Mouse (Mus musculus) activated CD4-positive, CD25-positive, alpha-beta regulatory T cell (primary cell): ENCODE results near the gene Wdr24. TPM values are rescaled to one million over a fixed set of nuclear protein-coding genes. Genes with fewer than 3 reads are reported as not detected.

Experiments
- polyA plus RNA-seq, 2 experiments: library from polyadenylated mRNA; unstranded; fragments of 100-300 nt; shearing (Covaris generic); gene quantifications; one replicate each; pipeline ENCODE4 v1.2.1; 2017

The Wdr24 gene
- 10 to 100 TPM; 22.8 to 29.5 TPM for polyA plus RNA-seq

DNA sequence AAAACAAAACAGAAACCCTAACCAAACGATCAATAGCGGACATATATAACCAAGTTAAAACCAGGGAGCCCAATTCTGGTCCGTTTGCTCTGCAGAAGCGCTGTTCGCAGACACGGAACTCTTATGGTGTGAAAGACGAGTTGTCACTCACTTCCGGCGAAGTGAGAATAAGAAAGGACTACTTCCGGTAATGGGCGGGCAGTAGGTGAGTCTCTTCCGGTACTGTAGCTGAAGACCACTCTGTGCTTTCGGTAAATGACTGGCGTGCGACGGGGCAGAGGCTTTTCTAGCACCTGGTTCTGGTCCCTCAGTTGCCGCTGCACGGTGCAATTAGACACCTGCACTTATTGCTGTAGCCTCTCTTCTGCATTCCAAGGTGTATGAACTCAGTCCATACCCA lies at the start of gene Wdr24:
TSS of gene Wdr24 (plus strand) at position 176 of the 400 bp plus-strand sequence.

DNA sequence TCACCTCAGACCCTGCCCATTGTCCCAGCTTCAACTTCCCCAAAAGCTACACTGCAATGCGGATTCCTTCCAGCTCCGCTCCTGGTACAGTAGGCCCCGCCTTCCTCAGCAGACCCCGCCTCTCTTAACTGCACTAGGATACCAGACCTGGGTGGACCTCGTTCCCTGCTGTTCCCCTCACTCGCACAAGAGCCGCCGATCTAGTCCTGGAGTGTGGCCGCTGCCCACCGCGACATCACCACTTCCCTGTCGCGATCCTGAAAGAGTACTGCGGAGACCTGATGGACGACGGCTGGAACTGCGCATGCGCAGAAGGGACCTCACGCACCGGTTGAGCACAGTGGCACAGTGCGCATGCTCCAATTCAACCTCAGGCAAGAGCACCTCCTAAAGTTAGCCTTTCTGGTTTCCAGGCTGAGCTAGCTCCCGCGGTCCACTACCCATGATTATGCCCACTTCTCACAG lies 38.1 kb upstream of the Wdr24 start, which contains the start of gene Haghl:
TSS of gene Haghl (minus strand) at position 393 of the 465 bp plus-strand sequence.

DNA sequence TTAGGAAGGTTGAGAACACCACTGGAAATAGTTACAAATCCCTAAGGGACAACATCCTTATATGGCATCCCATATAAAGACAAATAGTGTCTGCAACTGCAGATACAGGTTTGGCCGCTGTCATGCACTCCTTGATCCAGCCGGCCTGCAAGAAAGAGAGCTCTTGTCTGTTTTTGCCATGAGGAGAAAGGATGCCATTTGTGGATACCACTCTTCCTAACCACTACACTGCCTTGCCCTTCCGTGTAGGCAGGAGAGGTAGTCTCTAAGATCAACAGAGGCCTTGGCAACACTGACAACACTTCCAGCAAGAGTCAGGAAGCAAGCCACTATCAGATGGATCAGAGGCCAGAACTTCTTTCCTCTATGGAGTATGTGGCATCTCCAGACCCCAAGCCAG lies 37.1 kb upstream of the Wdr24 start, which contains the start of gene Ccdc78:
TSS of gene Ccdc78 (plus strand) at position 301 of the 400 bp plus-strand sequence.

DNA sequence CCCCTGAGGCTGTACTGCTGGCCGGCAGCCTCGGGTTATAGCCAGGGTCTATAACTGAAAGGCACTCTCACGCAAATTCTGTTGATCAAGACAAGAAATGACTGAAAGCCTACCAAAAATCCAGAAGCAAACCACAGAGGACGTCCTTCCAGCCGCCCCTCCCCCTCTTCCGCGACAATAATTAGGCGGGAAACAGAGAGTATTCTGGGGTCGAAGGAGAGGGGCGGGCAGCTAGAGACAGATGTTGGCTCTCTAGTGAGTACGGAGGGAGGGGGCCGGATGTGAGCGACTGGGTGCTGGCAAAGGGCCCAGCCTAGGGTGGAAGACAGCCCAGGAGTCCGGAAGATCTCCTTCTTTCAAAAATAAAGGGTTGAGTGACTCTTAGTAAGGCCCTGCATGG lies 30.8 kb upstream of the Wdr24 start, which contains the start of gene Fam173a:
TSS of gene Fam173a (minus strand) at position 287 of the 400 bp plus-strand sequence.

DNA sequence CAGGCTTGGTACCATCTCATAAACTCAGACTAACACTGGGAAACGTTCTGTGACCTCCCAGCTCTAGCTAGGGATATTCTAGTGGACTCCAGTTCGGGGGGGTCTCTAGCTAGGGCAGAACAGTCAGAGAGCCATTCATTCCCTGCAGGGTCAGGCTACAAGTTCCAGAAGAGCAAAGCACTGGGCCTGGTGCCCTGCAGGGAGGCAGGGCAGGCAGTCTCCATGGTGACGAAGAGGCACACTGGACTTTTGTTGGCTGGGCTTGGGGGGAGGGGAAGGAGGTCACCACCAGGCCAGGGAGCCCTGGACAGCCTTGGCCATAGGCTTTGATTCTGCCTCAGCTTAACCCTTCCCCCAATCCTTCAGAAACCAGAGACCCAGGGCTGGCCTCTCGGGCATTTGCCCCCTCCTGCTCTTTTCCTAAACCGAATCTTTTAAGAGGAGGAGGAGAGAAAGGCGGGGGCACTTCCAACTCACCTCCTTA lies 27.8 kb upstream of the Wdr24 start, which contains the start of gene AC134908.4:
TSS of gene AC134908.4 (minus strand) at position 51 of the 484 bp plus-strand sequence.

DNA sequence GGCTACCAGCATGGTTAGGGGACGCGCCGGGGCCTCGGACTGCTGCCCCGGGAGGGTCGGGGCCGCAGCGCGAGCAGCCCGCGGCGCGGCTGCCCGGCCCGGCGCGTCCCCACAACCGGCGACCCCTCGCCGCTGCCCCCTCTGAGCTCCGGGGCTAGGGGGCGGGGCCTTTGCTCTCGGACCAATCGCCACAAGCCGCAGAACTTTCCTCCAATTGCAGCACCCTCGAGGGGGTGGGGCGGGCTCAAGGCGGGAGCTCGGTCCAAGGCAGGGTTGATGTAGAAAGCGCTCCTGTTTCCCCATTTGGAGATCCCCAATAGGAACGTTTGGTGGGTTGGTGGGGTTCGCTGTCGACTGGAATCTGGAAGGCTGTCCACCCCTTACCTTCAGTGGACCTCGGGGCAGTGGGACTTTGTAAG lies 26.5 kb upstream of the Wdr24 start, which contains the start of gene Metrn:
TSS of gene Metrn (minus strand) at position 186 of the 419 bp plus-strand sequence.

DNA sequence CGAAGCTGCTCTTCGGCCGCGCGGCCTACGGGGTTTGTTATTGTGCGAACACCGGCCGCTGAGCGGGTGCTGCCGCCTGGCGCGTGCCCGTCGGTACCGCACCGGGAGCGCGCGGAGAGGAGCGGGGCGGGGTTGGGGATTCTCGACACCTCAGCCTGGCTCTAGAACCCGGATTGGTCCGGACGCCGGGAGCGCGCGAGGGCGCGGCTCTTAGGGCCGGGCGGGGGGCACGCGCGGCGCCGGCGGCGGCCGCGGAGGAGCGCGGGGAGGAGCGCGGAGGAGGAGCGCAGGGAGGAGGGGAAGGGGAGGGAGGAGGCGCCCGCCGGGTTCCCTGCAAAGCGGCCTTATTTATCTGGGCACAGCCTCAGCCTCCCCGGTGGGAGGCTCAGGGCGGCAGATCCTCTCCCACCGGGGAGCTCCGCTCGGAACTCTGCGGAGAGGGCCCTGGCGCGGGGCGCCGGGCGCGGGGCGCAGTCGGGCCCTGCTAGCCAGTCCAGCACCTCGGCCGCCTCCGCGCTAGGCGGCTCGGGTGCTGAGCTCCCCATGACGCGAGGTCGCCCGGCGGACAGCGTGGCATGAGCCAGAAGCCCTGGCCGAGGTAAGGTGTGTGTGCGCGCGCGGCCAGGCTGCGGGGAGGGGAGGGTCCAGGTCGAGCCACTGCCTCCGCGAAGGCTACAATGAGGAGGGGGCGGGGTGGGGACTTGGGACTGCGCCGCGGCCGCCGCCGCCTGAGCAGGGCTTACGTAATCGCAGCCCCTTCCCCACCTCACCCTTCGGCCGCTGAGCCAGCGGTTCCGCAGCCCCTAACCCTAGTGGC lies 14.4 kb upstream of the Wdr24 start, which contains the start of gene Fbxl16:
TSS of gene Fbxl16 (plus strand) at position 297 of the 817 bp plus-strand sequence.

DNA sequence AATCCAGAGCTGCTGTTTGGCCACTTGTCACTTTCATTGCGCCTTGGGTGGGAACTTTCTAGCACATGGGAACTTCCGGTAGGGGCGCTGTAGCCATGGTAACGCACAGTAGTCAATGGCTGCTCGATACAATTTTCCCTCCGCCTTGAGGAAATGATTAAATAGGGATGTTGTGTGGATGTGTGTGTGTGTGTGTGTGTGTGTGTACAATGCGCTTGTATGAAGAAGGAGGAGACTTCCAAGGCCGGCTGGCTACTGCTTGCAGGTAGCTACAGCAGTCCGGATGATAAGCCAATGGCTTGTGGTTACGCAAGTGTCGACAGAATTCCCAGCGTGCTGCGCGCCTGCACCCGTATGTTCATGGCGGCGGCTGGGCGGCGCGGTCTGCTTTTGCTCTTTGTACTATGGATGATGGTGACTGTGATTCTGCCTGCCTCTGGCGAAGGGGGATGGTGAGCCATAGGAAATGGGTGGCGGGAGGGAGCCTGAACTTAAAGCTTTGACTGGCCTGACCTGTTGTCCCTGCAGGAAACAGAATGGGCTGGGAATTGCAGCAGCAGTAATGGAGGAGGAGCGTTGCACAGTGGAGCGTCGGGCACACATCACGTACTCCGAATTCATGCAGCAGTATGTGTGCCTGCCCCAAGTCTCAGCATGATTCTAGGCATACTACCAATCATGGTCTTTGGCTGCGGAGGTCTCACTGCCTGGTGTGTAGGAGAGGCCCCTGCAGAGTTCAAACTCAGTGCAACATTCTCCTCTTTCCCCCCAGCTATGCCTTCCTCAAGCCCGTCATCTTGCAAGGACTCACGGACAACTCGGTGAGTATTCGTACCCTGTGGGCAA lies 5.5 kb downstream of the Wdr24 start, which contains the start of gene Jmjd8:
TSS of gene Jmjd8 (plus strand) at position 156 of the 846 bp plus-strand sequence.

DNA sequence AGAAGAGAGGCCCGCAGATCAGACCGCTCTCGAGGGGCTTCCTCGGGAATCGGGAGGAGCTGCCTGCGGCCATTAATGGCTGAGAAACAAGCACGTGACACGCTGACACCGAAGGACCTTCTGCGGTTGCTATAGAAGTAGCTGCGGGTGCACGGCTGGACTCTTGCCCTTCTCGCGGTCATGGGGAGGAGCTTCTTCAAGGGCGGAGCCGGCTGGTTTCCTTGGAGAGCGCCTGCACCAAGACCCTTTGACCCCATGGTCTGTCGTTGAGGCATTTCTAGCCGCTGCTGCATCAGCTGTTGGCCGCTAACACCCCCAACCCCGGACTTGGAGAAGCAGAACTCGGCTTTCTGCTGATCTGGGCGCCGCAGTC lies 9.8 kb downstream of the Wdr24 start, which contains the start of gene Stub1:
TSS of gene Stub1 (minus strand) at position 114 of the 373 bp plus-strand sequence.

DNA sequence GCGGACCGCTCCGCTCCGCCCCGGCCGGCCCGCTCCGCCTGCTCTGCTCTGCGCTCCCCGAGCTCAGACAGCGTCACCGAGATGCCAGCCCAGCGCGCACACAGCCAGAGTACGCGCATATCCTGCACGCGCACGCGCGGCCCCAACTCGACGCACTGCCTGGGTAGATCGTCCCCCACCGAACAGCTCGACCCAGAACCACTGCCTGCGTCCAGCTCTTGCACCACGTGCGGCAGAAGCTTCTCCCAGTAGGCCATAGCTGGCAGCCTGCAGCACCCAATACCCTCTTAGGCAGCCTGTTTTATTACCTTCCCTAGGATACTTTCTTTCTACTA lies 13.6 kb downstream of the Wdr24 start, which contains the start of gene Rhbdl1:
TSS of gene Rhbdl1 (minus strand) at position 220 of the 335 bp plus-strand sequence.

DNA sequence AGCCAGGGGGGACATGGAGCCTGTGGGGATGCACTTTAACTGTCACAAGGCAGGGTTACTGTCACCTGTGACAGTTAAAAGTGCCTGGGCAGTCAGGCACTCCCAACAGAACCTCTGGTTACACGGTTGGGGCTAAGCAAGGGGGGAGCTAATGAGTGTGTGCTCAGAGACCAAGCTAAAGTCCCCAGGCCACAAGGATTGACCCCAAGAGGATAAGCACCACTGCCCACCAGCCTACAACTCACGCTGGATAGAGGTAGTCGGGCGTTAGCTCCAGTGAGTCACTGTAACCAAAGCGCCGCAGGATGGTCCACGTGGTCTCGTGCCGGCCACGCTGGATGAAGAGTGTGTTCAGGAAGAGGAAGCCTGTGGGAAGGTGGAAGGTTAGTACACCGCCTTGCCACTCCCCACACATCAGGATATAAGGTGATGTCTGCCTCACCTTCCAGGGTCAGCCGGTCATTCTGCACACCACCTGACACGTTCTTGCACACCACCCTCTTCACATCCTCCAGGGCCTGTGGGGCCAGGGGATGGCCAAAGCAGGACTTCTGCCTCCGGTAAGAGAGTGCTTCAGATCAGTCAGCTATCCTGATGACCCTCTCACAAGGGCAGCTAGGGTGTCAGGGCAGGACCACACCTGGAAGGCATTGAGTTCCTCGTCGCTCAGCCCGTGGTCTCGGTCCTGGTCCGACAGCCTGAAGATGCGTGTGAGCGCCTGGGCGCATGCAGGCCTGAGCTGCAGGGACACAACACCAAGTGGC lies 17.9 kb downstream of the Wdr24 start, which contains the start of gene Gm20683:
TSS of gene Gm20683 (minus strand) at position 647 of the 764 bp plus-strand sequence.

DNA sequence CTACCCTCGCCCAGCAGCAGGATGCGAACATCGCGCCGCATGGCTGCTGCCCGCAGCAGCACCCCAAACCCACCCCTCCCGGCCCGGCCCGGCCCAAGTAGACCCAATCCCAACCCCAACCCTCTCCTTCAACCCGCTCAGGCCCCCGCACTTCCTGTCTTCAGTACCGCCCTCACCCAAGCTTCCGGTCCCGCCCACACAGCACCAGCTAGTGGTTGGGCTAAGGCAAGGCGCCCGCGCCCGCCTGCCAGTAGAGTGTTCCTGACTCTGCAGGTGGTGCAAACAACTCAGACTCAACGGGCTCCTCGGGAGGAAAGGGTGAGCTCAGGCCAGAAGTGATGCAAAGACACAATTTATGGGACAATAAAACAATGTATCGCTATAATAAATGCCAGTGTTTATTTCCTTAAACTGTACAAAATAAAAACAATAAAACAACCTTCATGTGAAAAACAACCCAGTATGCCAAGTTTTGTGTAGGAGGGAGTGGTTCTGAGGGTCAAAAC lies 21.0 kb downstream of the Wdr24 start, which contains the start of gene Rhot2:
TSS of gene Rhot2 (minus strand) at position 456 of the 506 bp plus-strand sequence.

DNA sequence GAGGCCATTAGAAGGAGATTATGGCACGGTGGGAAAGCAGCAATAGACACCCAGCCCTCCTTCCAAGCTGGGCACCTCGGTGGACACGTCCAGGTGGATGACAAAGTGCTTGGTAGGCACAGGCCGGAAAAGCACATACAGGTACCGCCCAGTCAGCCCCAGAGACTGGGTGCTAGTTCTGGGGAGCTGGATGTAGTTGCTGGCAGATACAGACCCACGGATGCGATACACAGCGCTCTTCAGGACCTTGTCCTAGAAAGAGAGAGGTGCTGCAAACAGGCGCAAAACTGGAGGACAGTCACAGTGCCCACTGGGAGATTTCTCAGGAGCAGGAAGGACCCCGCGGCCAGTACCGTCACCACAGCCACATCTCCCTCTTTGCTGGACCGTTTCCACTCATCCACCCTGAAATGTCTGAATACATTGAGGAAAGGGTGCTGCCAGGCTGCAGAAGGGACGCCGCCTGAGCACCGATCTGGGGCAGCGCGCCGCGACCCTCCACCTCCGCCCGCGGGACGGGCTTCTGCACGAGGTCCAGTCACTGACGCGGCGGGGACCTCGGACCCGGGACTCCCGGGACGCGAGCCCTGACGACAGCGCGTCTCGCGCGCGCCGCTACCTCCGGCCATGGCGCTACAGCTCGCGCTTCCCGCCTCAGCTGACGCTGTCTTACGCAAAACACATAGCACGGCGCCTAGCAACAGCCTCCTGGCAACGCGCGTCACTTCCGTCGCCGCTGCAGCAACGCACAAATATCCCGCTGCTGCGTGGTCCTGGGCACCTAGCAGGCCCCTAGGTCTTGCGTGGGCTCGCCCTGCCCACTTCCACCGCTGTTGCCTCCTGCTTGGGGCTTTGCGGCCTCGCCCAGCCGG lies 37.6 kb downstream of the Wdr24 start, which contains the start of gene Wdr90:
TSS of gene Wdr90 (minus strand) at position 670 of the 872 bp plus-strand sequence.

DNA sequence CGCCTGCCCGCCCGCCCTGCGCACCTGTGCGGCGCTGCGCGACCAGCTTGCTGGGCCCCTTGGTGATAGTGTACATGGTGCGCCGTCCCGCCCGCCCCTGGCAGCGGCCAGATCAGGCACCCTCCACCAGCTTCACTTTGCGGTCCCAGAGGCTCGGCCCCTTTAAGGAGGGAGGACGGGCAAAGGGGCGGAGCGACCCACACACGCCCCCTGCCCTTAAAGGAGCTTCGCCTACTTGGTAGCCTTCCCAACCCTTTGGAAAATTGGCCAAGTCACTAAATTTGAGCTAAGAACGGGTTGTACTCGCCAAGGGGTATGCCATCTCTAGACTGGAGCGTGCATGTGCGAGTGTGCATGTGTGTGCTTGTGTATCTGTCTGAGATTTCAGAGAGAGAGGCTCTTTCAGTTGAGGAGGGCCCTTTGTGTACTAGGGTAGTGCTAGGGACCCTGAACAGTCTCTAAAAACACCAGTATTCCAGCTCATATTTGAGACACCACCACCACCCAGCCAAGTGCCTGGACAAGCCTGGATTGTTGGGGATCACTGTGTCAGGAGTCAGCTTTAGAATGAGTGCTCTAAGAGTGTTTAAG lies 45.3 kb downstream of the Wdr24 start, which contains the start of gene Mcrip2:
TSS of gene Mcrip2 (minus strand) at position 164 of the 591 bp plus-strand sequence.

DNA sequence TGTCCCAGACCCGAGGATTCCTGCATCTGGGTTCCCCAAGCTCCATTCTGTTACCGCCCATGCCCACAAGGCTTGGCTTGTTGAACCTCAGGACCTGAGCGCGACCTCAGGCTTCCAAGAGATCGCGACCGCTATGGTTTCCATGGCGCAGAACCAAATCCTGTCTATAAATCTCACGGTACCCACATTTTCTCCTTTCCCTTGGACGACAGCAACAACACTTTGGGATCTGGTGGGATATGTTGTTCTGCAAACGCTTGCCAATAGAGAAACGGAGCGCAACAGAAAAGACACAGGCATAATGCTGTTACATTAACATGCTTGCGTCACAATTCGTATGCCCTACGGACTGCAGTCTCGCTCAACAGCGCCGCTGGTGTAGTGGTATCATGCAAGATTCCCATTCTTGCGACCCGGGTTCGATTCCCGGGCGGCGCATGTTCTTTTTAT lies 51.3 kb downstream of the Wdr24 start, which contains the start of gene Mettl26:
TSS of gene Mettl26 (plus strand) at position 354 of the 450 bp plus-strand sequence.

